Mouse (Mus musculus) monocyte, adult 2 months (primary cell): Measurements from ENCODE around the gene Dctn1.
A peak's percentile ranks its signal among the peaks of the same experiment; 100 is the strongest.

Experiments
- DNase-seq, 2 experiments: peaks; one replicate each; pipeline ENCODE4 v3.0.0; 2022; ENCODE audit warnings: low spot score in 2 of 2, low read depth in 1 of 2

Gene Dctn1

GRCm38 (mm10) chr6:83166243-83166630 lies 517 bp downstream of the Dctn1 start:
- no peak for DNase-seq

- DNase-seq = no peak
These were observed 4.2 kb downstream of the Dctn1 start for GRCm38 (mm10) chr6:83169872-83170271.

- DNase-seq = no peak
These were observed 5.3 kb downstream of the Dctn1 start for GRCm38 (mm10) chr6:83171063-83171462.

- no peak for DNase-seq
These were observed 6.7 kb downstream of the Dctn1 start for GRCm38 (mm10) chr6:83172240-83172920.

GRCm38 (mm10) chr6:83175996-83176395 lies 10.3 kb downstream of the Dctn1 start:
- no peak for DNase-seq

GRCm38 (mm10) chr6:83179390-83180117 lies 13.8 kb downstream of the Dctn1 start:
- DNase-seq = no peak

- DNase-seq = no peak
These were observed 14.9 kb downstream of the Dctn1 start for GRCm38 (mm10) chr6:83180605-83181004.

- no peak for DNase-seq
These were observed 19.2 kb downstream of the Dctn1 start for GRCm38 (mm10) chr6:83184858-83185435.

- no peak for DNase-seq
These were observed 20.5 kb downstream of the Dctn1 start for GRCm38 (mm10) chr6:83185895-83186861.

- no peak for DNase-seq
These were observed 21.2 kb downstream of the Dctn1 start for GRCm38 (mm10) chr6:83186946-83187345.

GRCm38 (mm10) chr6:83193571-83193970 lies 27.9 kb downstream of the Dctn1 start:
- no peak for DNase-seq

- no peak for DNase-seq
These were observed 31.8 kb downstream of the Dctn1 start for GRCm38 (mm10) chr6:83197345-83198004.

- DNase-seq = no peak
These were observed 37.6 kb downstream of the Dctn1 start for GRCm38 (mm10) chr6:83203320-83203719.

- no peak for DNase-seq
These were observed 40.1 kb downstream of the Dctn1 start for GRCm38 (mm10) chr6:83205851-83206250.

- DNase-seq = no peak
These were observed 40.6 kb downstream of the Dctn1 start for GRCm38 (mm10) chr6:83206321-83206720.

- no peak for DNase-seq
These were observed 41.8 kb downstream of the Dctn1 start for GRCm38 (mm10) chr6:83207361-83208049.

- no peak for DNase-seq
These were observed 42.3 kb downstream of the Dctn1 start for GRCm38 (mm10) chr6:83208050-83208400.

- DNase-seq = no peak
These were observed 44.8 kb downstream of the Dctn1 start for GRCm38 (mm10) chr6:83210495-83210894.

- DNase-seq = no peak
These were observed 45.8 kb downstream of the Dctn1 start for GRCm38 (mm10) chr6:83211526-83211925.

GRCm38 (mm10) chr6:83215002-83215666 lies 49.4 kb downstream of the Dctn1 start:
- DNase-seq = peak in 1 of 2 experiments; percentile 18
